Mouse (Mus musculus): Measurements from ENCODE around the gene Ctdsp1.

Ctdsp1 gene

GRCm38 (mm10) chr1:74390924-74391748, at the start of gene Ctdsp1:
Gene Ctdsp1 (plus strand): TSS chr1:74391509.
- peak; percentile 94 to 96 for DNase-seq (ENCODE audit: low spot score in 2 of 2)

DNA sequence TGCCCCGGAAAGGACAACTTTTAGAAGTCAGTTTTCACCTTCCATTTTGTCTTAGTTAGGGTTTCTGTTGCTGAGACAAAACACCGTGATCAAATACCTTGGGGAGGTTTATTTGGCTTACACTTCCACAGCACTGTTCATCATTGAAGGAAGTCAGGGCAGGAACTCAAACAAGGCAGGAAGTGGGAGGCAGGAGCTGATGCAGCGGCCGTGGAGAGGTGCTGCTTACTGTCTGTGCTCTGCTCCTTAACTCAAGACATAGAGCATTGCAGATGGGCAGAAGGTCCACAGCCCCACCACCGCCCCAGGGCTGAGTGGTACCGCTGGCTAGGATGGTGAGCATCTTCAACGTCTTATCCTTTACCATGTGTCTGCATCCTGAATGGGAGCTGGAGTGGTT, 49.4 kb upstream of the Ctdsp1 start:
- no peak for DNase-seq (ENCODE audit: low spot score in 2 of 2)

GRCm38 (mm10) chr1:74342308-74342707, 49.0 kb upstream of the Ctdsp1 start:
- no peak for DNase-seq (ENCODE audit: low spot score in 2 of 2)

DNA sequence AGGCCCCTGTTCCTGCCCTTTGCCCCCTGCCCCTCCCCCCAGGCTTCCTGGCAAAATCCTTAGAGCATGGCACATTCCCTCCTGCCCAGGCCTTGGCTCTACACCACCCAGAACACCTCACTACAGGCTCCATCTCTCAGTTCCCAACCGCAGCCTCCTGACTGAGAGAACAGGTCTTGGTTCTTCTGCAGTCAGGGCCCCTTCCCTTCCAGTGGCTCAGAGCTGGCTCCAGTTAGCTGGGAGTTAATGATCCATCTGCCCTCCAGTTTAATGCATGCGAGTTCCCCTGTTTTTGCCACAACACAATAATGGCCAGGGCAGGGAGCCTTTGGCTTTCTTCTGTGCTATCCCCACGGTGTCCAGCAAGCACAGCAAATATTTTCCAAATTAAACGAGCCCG, 48.1 kb upstream of the Ctdsp1 start:
- DNase-seq (ENCODE audit: low spot score in 2 of 2), result no peak

GRCm38 (mm10) chr1:74344163-74344916, 47.0 kb upstream of the Ctdsp1 start:
- no peak for DNase-seq (ENCODE audit: low spot score in 2 of 2)

- DNase-seq (ENCODE audit: low spot score in 2 of 2), result no peak
Observed at GRCm38 (mm10) chr1:74351185-74351769, 40.0 kb upstream of the Ctdsp1 start.

DNA sequence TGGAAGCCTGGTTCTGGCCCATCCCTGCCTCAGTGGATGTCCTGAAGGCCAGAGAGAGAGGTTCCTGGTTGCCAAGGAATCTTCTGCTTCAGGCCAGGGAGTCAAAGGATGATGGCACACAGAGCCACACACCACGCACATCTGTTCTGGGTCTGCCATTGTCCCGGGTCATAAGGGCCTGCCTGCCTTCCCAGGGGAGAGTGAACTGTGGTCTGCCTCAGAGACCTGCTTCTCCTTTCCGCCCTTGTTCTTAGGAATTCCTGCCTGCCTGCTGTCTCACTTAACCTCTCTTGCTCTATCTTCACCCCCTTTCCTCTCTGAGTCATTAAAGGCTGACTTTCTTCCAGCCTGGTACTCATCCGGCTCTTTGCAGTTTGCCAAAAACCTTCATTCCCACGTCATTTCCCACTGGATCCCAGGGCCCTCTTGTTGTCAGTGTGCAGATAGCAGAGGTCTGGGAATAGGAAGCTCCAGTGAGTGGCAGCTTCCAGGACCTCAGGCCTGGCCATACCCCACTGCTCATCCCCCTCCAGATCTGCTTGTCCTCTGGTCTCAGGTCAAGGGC, 38.7 kb upstream of the Ctdsp1 start:
- DNase-seq (ENCODE audit: low spot score in 2 of 2), result no peak

DNA sequence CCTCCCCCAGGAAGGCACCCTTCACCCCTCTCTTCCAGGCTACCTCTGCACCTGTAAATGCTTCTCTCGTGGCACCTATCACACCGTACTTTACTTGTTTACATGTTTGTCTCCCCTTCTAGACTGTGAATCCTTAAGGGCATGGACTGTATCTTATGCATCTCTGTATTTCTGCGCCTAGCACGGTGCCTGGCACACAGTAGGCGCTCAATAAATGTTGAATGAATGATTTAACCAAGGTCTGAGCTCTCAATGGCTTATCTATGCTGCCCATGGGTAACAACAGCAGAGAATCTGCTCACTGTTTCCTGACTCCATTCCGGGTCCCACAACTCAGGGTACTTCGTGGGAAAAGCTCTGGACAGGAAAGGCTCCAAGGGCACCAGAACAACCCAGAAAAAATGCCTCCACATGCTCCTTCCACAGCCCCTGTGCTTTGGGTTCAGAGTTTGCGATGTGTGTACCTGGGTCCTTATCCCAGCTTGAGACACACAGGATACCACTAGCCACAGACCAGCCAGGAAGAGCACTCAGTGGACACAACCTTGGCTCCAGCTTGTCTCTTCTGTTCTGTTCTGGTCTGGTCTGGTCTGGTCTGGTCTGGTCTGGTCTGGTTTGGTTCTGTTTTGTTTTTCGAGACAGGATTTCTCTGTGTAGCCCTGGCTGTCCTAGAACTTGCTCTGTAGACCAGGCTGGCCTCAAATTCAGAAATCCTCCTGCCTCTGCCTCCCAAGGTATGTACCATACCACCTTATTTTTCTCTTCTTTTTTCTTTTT, 37.7 kb upstream of the Ctdsp1 start:
- no peak for DNase-seq (ENCODE audit: low spot score in 2 of 2)

DNA sequence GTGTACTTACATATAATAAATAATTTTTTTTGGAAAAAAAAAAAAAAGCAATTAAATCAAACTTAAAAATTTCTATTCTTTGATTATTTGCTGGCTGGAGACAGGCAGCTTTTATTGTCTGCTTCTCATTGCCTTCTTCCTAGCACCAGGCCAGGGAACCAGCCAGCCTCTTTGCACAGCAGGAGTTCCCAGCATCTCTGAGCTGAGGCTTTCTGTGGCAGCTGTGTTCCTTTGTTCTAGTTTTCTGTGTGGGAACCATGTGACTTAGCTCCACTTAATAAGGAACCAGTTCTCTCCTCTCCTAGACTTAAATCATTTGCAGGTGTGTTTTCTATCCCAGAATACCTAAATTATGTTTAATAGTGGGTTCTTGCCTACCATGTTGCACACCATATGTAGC, 33.8 kb upstream of the Ctdsp1 start:
- no peak for DNase-seq (ENCODE audit: low spot score in 2 of 2)

GRCm38 (mm10) chr1:74359952-74360517, 31.3 kb upstream of the Ctdsp1 start:
- no peak for DNase-seq (ENCODE audit: low spot score in 2 of 2)

GRCm38 (mm10) chr1:74361812-74362211, 29.5 kb upstream of the Ctdsp1 start, which contains the start of gene Catip:
Gene Catip (plus strand): TSS chr1:74362108.
- DNase-seq (ENCODE audit: low spot score in 2 of 2), result peak in 1 of 2 experiments; percentile 40

- no peak for DNase-seq (ENCODE audit: low spot score in 2 of 2)
Observed at GRCm38 (mm10) chr1:74362325-74363229, 28.7 kb upstream of the Ctdsp1 start.

GRCm38 (mm10) chr1:74363437-74363836, 27.9 kb upstream of the Ctdsp1 start:
- no peak for DNase-seq (ENCODE audit: low spot score in 2 of 2)

- DNase-seq (ENCODE audit: low spot score in 2 of 2), result no peak
Observed at GRCm38 (mm10) chr1:74364270-74364669, 27.0 kb upstream of the Ctdsp1 start.

GRCm38 (mm10) chr1:74367886-74368645, 23.2 kb upstream of the Ctdsp1 start:
- DNase-seq (ENCODE audit: low spot score in 2 of 2), result peak in 1 of 2 experiments; percentile 32

GRCm38 (mm10) chr1:74370040-74370439, 21.3 kb upstream of the Ctdsp1 start:
- no peak for DNase-seq (ENCODE audit: low spot score in 2 of 2)

DNA sequence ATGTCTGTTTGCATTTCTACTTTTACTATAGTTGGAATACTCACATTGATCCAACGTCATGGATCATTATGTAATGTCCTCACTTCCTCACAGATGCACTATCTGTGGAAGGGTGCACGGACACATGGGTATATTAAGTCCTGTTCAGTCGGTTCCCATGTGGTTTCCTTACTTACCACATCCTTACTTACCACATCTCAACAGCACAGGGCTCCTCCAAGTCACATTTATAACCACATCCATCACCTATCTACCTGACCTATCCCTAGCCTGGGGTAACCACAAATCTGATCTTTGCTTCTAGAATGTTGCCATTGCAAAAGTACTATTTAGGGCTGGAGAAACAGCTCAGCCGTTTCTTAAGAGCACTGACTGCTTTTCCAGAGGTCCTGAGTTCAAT, 17.9 kb upstream of the Ctdsp1 start:
- DNase-seq (ENCODE audit: low spot score in 2 of 2), result no peak

DNA sequence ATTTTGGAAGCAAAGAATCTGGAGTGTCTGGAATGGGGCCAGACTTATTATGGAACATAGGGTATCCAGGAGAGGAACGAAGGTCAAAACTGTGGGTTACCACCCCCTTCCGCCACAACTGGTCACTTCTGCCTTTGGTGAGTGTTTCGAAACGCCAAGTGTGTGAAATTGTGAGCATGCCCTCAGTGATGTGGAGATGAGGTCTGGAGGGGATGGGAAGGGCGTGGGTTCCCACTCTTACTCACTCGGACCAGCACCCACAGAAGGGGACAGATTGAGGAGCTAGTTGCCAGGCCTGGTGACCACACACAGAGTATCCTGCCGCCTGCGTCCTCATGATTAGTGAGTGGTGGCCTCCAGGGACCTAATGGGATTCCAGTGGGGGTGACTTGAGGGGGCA, 16.3 kb upstream of the Ctdsp1 start, which contains the start of gene Slc11a1:
Gene Slc11a1 (plus strand): TSS at position 216 of the 400 bp plus-strand sequence.
- peak in 1 of 2 experiments; percentile 36 for DNase-seq (ENCODE audit: low spot score in 2 of 2)

DNA sequence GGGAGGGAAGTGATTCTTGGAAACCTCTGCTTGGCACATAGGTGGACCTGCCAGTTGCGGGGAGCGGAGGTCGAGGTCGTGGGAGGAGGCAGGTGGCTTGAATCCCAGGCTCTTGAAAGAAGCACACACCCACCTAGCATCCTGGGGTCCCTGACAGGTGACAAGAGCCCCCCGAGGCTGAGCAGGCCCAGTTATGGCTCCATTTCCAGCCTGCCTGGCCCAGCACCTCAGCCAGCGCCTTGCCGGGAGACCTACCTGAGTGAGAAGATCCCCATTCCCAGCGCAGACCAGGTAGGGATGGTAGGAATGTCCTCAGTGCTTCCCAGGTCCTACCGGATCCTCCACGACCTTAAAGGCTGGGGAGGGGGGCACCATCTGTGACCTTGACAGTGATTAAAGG, 15.7 kb upstream of the Ctdsp1 start:
- no peak for DNase-seq (ENCODE audit: low spot score in 2 of 2)

Measured in spleen, postnatal 4 days (tissue).